ENCODE assay signal across 8 mouse cellular contexts in genomic region chr17:83222705-83223104, GRCm38 (mm10). TPM values are rescaled to one million over a fixed set of nuclear protein-coding genes. Genes with fewer than 3 reads are reported as not detected.
DNase-seq lines count a peak whose midpoint lies in the region; ATAC-seq and TF ChIP-seq lines count a peak whose summit lies in the region.

No protein-coding gene starts in this region.

- TF ChIP-seq CTCF in forebrain, postnatal 0 days (IDR thresholded peaks at IDR 0.05; ENCODE audit: low read depth), result no peak

- ATAC-seq in embryonic facial prominence, embryonic 12.5 days (ENCODE audit: insufficient number of reproducible peaks, insufficient read depth, low FRiP score, low TSS enrichment), result no peak
- 0 out of 2 replicates have a peak, but pooled peaks have one; percentile 7 for ATAC-seq in limb, embryonic 13.5 days (ENCODE audit: low FRiP score, low read depth)
- no peak for ATAC-seq in forebrain, postnatal 0 days

- H3K9ac ChIP-seq in embryonic facial prominence, embryonic 12.5 days, result no peak overlapping the region
- H3K9ac ChIP-seq in limb, embryonic 13.5 days, result no peak overlapping the region
- no peak overlapping the region for H3K9ac ChIP-seq in forebrain, postnatal 0 days

- DNase-seq in embryonic facial prominence, embryonic 10.5 days (ENCODE audit: low spot score), result no peak
- peak; percentile 70 for DNase-seq in adrenal gland, postnatal 14 days
- peak; percentile 68 for DNase-seq in kidney, adult 18-20 months
- no peak for DNase-seq in layer of hippocampus, postnatal 14 days (ENCODE audit: low spot score in 2 of 2)
- DNase-seq in forebrain, postnatal 0 days, result no peak
- no peak for DNase-seq in right cerebral cortex, postnatal 10 days (ENCODE audit: low spot score in 2 of 2)

- H3K4me3 ChIP-seq in embryonic facial prominence, embryonic 12.5 days, result no peak overlapping the region
- no peak overlapping the region for H3K4me3 ChIP-seq in embryonic facial prominence, embryonic 10.5 days
- no peak overlapping the region for H3K4me3 ChIP-seq in limb, embryonic 13.5 days
- H3K4me3 ChIP-seq in forebrain, postnatal 0 days (ENCODE audit: low read depth, low read length), result no peak overlapping the region

- WGBS in embryonic facial prominence, embryonic 12.5 days, result 45% methylated on average over 3 of the region's 3 CpGs
- 48% methylated on average over 3 of the region's 3 CpGs for WGBS in embryonic facial prominence, embryonic 10.5 days
- WGBS in limb, embryonic 13.5 days, result 13% methylated on average over 3 of the region's 3 CpGs
- 26% methylated on average over 3 of the region's 3 CpGs for WGBS in forebrain, postnatal 0 days

- no peaks in the 10 kb centered on the region for H3K27me3 ChIP-seq in embryonic facial prominence, embryonic 12.5 days
- peaks cover 48% of the 10 kb centered on the region; the same call in 1 of the 2 replicates for H3K27me3 ChIP-seq in embryonic facial prominence, embryonic 10.5 days (replicated peaks; ENCODE audit: low read depth, poor library complexity, severe bottlenecking)
- peaks cover 100% of the 10 kb centered on the region for H3K27me3 ChIP-seq in limb, embryonic 13.5 days
- H3K27me3 ChIP-seq in forebrain, postnatal 0 days (ENCODE audit: insufficient read depth, low read length), result no peaks in the 10 kb centered on the region

- no peaks in the 10 kb centered on the region for H3K9me3 ChIP-seq in embryonic facial prominence, embryonic 12.5 days
- H3K9me3 ChIP-seq in embryonic facial prominence, embryonic 10.5 days, result no peaks in the 10 kb centered on the region
- no peaks in the 10 kb centered on the region for H3K9me3 ChIP-seq in limb, embryonic 13.5 days
- no peaks in the 10 kb centered on the region for H3K9me3 ChIP-seq in forebrain, postnatal 0 days (ENCODE audit: low read length)

- H3K36me3 ChIP-seq in embryonic facial prominence, embryonic 12.5 days, result peaks cover 60% of the 10 kb centered on the region
- peaks cover 94% of the 10 kb centered on the region for H3K36me3 ChIP-seq in embryonic facial prominence, embryonic 10.5 days (replicated peaks)
- peaks cover 38% of the 10 kb centered on the region for H3K36me3 ChIP-seq in limb, embryonic 13.5 days
- H3K36me3 ChIP-seq in forebrain, postnatal 0 days (ENCODE audit: insufficient read depth), result peaks cover 12% of the 10 kb centered on the region; the same call in 1 of the 2 replicates

- H3K4me1 ChIP-seq in embryonic facial prominence, embryonic 12.5 days, result peaks cover 38% of the 10 kb centered on the region
- peaks cover 63% of the 10 kb centered on the region for H3K4me1 ChIP-seq in embryonic facial prominence, embryonic 10.5 days
- peaks cover 54% of the 10 kb centered on the region for H3K4me1 ChIP-seq in limb, embryonic 13.5 days
- peaks cover 15% of the 10 kb centered on the region for H3K4me1 ChIP-seq in forebrain, postnatal 0 days (ENCODE audit: insufficient read depth)

- H3K4me2 ChIP-seq in embryonic facial prominence, embryonic 12.5 days (replicated peaks), result no peak overlapping the region
- H3K4me2 ChIP-seq in limb, embryonic 13.5 days (replicated peaks), result no peak overlapping the region
- no peak overlapping the region for H3K4me2 ChIP-seq in forebrain, postnatal 0 days (ENCODE audit: low read depth)

- 0 out of 2 replicates have a peak overlapping the region, but pooled peaks have one; percentile 43 for H3K27ac ChIP-seq in embryonic facial prominence, embryonic 12.5 days
- H3K27ac ChIP-seq in embryonic facial prominence, embryonic 10.5 days (replicated peaks), result no peak overlapping the region
- no peak overlapping the region for H3K27ac ChIP-seq in limb, embryonic 13.5 days
- H3K27ac ChIP-seq in forebrain, postnatal 0 days (ENCODE audit: low read depth, low read length), result no peak overlapping the region

RNA-seq across cellular contexts. Expression of gene Pkdcc, which starts 7.6 kb away (rescaled TPM):
- polyA plus RNA-seq in embryonic facial prominence, embryonic 12.5 days (2016; fragmentation: Nextera tagmentation; extraction: Ambion mirVana), result 27.3 and 32.6 TPM in 2 replicates
- 15.1 and 17.5 TPM in 2 replicates for polyA plus RNA-seq in embryonic facial prominence, embryonic 10.5 days (2016; fragmentation: Nextera tagmentation; extraction: Ambion mirVana)
- 72.7 and 84.2 TPM in 2 replicates for total RNA-seq in adrenal gland, postnatal 14 days (2021)
- 12.9 and 15.8 TPM in 2 replicates for polyA plus RNA-seq in limb, embryonic 13.5 days (2015; fragmentation: Nextera tagmentation; extraction: Ambion mirVana)
- total RNA-seq in layer of hippocampus, postnatal 14 days (2021), result 10 to 100 TPM; 18.6 to 21.3 TPM
- total RNA-seq in forebrain, postnatal 0 days (2014; rRNA removed), result 41.7 and 57.9 TPM in 2 replicates
- 3.8 and 4.1 TPM in 2 replicates for polyA plus RNA-seq in forebrain, postnatal 0 days (2015; fragmentation: Nextera tagmentation; extraction: Ambion mirVana)

Comparison
In these comparisons a context has a peak if more than half of its experiments do, and no peak if none do; other contexts are left out.
1. DNase-seq: peak in adrenal gland, postnatal 14 days (single experiment) and kidney, adult 18-20 months (single experiment); none in embryonic facial prominence, embryonic 10.5 days (single experiment), layer of hippocampus, postnatal 14 days (0 of 2), forebrain, postnatal 0 days (single experiment) and right cerebral cortex, postnatal 10 days (0 of 2).